Mouse (Mus musculus) layer of hippocampus, adult 11-12 months (tissue): Measurements from ENCODE around the gene Gucy2g.
A peak's percentile ranks its signal among the peaks of the same experiment; 100 is the strongest.

Experiments
- DNase-seq: peaks from one replicate; pipeline ENCODE4 v3.0.0; 2022; ENCODE audit warnings: low spot score

Gene Gucy2g

DNA sequence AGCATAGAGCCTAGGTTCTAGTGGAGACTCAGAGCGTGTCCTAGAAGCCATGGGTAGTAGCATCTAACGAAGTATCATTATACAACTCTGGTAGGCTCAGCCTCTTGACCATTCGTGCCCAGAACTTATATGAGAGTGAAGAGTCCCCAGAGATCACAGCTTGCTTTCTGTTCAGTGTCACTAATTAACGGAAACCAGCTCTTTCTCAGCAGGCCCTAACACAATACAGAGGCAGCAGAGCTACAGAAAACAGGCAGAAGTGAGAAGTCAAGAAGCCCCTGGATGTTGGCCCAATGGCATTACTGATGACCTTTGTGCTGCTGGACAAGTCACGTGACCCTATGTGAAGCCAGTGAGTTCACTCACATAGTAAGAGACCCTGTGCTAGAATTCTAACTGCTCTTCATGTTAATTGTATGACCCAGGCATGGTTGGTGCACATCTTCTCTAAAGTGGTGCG, at the start of gene Gucy2g:
Gene Gucy2g, minus strand, starts transcription at position 51 of the 460 bp plus-strand sequence.
- DNase-seq: no peak

DNA sequence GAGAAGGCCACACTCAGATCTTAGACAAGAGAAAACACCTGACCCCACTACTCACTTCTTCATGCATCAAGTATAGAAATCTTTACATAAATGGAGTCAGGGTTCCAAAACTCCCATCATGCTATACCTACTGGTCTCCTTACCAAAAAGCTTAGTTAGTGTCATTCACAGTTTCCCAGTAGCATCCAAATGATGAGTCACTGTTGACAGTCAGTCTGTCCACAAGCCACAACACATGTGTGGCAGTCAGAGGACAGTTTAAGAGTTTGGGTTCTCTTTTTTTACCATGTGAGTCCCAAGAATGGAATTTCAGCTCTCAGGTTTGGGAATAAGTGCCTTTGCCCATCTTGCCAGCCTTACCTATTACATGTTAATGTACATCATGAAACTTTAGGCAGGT, 47.9 kb upstream of the Gucy2g start:
- no peak for DNase-seq

DNA sequence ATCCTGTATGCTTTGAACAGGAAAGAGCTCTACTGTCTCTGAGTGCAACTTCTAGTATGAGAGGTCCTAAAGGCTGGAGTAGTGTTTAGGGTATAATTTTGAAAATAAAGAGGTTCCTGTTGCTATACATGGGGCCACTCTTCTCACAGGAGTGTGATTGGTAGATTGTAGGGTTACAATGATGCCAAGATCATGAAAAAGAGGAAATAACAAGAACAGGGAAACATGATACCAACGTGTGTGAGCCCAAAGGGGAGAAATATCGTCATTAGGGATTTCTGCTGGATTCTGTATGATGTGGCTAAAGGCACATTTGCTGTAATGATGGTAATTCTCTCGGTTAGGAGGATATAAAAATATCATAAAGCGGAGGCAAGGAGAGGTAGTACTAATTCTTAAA, 45.0 kb upstream of the Gucy2g start:
- DNase-seq: no peak

DNA sequence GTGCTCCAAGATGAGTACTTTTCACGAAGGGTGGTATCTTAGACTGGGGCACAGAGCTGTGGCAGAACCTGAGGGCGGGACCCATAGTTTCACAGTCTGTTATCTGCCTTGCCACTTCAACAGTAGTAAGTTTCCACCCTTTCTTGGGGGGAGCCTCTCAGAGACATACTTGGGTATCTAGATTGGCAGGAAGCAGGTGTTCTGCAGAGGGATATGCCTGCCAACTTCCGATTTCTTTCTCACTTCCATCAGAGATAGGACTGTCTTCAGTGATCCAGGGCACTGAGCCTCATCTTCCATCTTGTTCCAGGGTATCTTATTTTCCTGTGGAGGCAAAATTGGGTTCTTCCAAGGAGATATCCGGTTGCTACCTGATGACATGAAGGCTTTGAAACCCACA, 43.1 kb upstream of the Gucy2g start:
- DNase-seq: no peak

DNA sequence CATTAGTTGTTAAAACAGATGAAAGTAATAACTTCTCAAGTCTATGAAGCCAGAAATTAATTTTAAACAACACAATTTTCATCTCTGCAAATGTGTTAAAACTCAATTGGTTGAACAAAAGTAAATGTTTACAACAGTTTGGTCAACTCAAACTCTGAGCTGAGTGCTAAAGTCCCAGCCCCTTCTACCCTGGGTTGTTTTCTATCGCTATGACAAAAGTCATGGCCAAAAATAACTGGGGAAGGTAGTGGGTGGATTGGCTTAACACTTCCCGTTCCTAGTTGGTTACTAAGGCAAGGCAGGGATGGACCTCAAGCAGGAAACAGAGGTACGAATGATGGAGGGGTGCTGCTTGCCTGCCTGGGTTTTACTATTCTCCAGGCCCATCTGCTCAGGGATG, 35.7 kb upstream of the Gucy2g start:
- DNase-seq: no peak

DNA sequence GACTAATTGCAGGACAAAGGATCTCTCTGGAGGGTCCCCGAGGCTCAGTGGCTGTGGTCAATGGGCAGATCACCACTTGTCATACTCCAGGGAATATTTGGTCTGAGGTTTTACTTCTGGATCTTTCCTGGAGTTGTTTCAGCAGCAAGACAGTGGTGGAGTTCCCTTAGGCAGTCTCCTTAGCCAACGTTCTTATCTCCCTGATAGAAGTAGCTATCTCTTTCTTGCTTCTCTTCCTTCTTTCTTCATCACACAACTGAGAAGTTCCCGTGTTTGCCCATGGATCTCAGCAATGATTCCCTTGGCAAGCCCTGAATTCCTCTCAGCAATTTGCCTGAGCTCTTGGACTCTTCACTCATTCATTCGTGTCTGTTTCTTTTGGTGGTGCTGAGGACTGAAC, 35.1 kb upstream of the Gucy2g start:
- DNase-seq: no peak

DNA sequence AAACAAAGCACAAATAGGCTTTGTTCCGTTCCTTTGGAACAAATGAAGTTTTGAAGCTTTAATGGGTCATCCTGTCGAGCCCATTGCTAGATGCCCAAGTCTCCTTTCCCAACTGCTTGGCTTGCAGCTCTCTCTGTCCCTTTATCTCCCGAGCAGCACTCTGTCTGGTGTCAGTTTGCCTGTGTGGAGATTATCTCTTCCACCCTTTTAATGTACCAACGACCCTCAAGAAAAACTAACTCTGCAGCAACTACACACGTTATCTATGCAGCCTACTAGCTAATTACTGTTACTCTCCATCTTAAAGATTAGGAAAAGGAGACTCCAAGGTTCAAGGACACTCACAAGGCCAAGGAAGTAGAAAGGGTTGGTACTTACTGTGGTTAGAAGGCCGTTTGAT, 32.3 kb upstream of the Gucy2g start:
- no peak for DNase-seq

DNA sequence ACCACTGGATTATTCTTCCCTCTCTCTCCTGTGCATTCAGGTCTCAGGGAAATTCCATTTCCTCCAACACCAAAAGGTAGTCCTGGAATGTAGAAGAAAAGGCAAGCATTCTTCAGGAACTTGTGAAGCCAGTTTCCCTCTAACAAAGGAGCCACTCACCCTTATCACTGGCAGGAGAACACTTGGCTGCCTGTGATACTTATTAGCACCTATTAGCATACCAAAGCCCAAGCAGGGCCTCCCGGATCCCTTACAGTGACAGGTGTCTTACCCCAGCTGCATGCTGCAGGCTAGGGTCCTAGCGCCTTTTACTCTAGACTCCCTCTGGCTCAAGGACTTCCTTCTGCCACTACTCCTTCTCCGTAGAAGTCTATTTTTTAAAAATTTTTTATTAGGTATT, 30.4 kb upstream of the Gucy2g start:
- no peak for DNase-seq

DNA sequence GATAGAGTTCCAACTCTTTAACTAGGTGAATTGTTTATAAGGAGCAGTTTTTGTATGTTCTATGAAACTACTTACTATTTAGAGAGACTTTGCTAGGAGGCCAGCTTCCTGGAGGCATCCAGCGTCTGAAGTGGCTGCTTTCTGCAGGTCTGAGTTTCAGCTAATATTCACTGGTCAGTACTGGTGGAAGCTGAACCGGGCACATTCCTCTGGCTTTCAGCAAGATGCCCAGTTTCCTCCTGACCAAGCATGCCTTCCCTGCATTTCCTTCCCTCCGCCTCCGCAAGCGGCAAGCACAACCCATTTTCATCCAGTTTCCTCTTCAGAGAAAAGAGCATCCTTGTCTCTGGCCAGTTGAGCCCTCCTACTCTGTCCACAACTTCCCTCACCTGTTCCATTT, 28.0 kb upstream of the Gucy2g start:
- no peak for DNase-seq

DNA sequence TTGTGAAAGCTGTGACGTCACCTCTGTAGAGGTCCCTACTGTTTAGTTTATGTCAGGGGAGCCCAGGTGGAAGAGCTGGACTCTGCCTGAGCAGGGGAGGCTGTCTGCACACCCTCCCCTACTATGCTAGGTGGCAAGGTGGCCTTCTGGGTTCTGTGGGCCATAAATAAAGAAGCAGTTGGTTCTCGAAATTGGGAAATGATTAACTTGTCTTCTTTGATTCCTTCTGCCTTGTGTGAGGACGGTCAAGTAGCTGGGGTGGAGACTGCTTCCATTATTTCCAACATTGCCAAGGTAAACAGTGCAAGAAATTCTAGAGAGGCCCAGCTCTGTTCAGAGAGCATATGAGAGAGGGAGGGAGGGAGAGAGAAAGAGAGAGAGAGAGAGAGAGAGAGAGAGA, 27.1 kb upstream of the Gucy2g start:
- DNase-seq: no peak

DNA sequence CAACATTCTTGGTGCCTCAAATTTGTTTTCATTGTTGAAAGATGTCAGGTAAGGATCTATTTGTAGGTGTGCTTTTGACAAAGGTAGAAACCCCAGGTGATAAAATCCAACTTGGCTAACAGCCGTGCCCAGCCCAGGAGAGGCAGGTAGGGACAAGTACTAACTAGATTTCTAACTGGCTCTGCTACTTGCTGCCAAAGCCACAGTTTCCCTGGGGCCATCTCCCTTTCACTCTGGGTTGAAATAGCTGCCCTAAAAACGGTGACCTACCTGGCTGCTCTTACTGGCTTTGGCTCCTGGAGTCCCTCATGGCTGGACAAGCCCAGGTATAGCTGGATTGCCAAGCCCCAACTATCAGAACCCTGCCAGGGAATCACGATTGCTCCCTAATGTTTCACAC, 25.8 kb upstream of the Gucy2g start:
- DNase-seq: no peak

DNA sequence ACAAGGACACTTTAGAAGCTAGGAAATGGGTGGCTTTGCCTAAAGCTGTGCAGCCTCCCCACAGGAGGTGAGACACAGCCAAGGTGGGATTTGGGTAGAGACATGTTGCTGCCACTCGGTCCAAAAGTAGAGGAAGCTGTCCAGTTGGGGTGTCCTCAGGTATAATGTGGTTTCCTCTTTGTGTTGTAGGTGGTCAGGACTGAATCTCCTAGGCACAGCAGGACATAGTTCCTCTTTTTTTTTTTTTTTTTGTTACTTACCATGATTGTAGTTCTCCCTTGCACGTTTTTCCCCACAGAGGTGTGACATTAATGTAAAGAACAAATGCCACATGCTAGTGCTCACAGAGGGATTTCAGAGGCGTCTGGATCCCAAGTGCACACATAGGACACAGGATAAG, 24.2 kb upstream of the Gucy2g start:
- DNase-seq: no peak

DNA sequence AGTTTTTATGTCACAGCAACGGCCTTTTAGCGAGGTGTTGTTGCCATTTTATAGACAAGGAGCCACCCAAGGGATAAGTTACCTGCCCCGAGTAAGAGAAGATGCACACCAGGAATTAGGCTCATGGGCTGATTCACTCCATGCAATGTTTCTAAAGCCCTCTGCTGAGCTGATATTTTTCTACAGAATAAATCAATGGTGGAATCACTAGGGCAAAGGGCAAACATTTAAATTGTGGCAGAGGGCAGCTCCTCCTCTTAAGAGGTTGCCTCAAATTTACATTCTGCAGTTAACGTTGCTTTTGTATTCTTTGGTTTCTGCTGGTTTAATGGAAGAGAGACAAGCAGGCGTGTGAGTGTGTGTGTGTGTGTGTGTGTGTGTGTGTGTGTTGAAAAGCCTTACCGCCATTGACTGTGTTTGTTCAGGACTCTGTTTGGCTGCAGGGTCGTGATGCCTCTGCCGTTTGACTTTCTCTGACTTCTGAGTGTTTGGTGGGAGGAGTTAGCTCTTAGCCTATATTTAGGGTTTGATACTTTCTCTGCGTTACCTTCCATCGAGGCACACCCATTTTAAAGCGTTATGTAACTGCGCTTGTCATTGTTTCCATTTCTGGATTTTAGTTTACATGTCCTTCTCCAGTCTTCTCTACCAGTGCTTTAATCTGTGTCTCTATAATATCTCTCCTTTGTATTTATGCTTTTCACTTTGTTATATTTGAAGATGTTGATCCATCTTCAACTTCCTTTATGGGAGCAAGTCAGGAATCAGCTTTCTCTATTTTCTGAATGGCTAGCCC, 19.6 kb upstream of the Gucy2g start:
- DNase-seq: no peak

DNA sequence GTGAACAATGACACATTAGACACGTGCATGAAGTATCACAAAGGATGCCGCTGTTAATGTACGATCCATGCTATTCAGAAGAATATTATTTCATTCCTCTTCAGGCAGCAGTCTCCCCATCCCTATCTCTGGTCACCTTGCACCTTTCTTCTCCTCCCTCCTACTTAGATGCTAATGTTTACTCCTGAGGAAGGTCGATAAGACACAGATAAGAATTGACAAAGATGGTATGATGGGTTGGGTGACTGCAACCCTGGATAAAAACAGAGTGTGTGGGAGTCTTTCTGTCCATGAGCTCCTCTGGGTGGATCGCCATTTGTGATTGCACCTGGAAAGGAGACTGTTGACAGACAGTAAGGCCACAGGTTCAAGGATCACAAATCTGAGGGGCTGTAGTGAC, 17.5 kb upstream of the Gucy2g start:
- DNase-seq: no peak

DNA sequence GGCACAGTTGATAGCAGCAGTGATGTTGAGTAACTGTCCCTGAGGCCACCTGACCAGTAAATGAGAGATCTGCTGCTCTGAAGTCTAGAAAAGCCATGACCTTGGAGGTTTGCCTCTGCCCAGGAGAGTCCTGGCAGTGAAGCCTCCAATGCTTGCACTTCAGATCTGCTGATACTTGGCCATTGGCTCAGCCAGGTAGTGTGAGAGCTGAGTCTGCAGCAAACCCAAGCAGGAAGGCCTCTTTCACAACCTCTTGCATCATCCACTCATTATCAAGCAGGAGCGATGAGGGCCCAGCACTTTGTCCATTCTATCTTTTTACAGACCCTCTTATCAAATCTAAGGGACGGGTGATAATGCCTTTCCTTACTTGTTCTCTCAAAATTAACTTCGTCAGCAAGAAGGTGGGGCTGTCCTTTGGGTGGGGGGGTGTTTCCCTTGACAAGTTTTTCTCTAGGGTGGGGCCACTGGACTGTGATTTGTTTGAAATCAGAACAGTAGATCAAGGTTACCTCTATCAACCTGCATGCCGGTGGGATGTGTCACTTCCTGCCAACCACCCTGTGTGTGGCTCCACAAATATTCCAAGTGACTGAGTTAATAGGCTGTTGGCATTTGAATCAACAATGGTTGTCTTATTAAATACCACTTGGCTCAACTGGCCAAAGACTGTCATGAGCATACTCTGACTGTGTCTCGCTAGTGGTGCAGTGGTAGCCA, 16.8 kb upstream of the Gucy2g start:
- no peak for DNase-seq

DNA sequence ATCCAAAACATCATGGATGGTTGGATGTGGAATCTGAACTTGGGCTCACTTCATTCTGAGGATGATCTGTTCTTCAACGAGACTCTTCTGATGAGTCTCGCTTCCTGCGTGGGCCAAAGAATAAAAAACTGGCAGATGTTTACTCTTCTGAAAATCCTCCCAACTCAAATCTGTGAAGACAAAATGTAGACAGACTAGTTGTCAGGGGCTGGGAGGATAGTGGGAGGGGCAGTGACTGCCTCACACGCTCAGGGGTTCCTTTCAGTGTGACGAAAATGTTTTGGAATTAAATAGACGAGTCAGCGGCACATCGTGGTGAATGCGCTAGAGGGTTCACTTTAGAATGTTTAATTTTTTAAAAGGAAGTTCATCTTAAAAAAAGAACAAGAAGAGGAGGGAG, 15.1 kb upstream of the Gucy2g start:
- DNase-seq: no peak

DNA sequence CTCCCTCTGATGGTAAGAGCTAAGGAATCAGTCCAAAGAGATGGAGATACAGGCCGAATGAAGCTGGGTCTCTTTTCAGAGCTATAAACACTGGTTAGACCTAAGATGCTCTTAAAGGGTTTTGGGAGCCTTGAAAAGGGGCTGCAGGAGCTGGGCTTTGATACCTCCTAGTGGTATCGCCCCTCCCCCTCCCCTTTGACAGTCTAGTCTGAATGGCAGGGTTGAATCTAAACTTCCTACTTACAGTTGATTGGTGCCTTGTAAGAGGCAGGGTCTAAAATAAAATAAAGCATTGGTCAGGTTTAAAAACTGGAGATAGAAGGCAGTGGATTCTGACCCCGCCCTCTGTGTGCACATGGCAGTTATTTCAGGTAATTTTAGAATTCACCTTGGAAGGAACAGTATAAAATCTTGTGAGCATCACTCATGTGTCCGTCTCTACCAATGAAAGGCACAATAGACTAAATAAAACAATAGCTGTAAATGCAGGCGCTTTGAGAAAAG, 13.5 kb upstream of the Gucy2g start:
- DNase-seq: peak; percentile 41

DNA sequence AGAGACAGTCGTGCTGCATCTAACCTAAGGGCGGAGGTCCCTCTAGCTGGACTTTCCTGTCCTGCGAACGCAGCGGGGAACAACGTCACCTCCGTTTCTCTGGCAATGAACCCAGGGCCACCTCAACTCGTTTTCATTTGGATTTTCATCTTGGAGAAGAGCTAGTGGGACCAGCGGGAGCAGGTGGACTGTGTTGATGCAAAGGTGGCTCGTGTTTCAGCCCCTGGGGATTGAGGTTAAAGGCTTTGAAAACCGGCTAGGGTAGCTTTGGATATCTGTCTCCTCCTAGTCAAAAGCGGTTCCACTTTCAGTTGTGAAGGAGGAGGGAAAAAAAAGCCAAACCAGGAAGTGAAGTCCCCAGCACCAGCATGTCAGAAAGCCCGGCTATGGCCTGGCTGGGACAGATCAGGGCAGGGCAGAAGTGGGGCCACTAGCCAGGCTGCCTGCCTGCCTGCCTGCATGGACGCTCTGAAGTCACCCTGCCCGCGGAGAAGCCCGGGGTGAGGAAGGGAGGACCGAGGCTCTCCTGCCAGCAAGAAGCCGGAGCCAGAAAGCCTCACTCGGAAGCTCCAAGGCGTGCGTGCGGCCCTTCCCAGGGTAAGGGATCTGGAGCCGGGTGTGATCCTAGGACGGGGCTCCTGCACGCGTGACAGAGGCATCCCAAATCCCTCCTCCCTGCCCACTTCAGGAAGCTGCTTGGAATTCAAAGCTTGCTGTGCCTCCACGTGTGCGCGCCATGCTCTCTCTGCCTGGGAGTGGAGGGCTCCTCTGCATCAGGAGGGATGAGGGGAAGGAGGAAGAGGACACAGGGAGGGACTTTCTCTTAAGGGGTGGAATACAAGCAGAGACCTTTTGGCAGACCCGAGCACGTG, 12.8 kb upstream of the Gucy2g start:
- DNase-seq: peak; percentile 48

DNA sequence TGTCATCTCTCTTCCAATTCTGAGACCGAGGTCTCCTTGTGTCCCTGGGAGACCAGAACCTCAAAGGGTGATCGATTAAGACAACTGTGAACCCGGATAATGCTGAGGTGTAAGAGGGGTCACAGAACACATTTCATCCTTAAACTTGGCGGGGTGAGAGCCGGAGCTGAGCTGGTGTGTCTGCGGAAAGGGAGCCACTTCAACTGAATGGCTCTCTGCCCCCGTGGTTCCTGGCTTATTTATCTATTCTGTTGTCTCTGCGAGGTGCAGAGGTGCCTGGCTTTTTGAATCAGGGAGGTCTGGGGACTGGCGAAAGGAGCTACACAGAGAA, 12.2 kb upstream of the Gucy2g start:
- DNase-seq: no peak

DNA sequence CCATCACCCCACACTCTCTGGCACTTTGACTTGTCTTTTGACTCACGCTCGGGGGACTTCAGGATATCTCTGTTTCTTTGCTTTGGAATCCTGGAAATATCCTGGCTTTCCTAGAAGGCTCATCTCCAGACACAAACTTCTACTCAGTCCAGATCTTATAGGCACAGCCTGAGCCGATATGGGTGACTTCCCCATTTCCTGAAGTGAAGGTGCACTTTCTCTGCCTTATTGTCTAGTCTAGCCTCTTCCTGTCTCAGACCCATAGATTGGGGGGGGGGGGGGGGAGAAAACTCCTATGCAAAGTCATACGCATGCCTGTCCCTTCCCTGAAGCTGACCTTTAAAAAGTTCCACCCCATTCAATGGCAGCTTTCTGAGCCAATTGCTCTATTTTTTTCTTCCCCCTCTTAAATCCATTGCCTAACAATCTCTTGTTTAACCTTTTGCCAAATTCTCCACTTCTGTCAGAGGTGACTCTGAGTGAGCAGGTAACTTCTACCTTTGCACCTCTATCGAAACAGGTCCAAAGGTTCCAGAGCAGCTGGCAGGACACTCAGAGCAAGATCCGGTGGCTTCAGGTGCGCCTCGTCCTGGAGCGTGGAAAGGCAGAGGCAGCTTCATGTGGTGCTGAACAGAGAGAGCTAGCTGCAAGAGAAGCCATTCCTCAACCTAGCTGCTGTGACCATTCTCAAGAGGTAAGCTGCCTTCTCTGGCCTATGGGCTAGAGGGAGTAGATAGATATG, 10.5 kb upstream of the Gucy2g start, which contains the start of gene Acsl5:
Gene Acsl5, plus strand, starts transcription at position 556 of the 742 bp plus-strand sequence.
- DNase-seq: no peak

DNA sequence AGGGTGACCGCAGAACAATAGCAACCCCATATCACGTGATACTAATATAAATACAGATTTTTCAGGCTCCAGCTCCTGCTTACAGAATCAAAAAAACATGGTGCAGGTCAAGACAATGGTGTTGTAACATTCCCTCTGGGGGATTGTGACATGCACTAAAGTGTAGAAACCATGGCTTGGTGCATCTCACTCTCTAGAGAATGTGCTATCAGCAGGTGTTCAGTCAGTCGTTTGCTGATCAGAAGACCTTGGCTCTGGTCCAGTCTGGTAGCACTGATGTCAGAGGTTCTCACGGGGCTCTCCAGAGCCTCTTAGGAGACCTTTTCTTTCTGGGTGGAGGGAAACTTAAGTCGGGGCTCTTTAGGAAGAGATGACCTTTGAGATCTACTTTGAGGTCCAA, 9.4 kb upstream of the Gucy2g start:
- DNase-seq: no peak

DNA sequence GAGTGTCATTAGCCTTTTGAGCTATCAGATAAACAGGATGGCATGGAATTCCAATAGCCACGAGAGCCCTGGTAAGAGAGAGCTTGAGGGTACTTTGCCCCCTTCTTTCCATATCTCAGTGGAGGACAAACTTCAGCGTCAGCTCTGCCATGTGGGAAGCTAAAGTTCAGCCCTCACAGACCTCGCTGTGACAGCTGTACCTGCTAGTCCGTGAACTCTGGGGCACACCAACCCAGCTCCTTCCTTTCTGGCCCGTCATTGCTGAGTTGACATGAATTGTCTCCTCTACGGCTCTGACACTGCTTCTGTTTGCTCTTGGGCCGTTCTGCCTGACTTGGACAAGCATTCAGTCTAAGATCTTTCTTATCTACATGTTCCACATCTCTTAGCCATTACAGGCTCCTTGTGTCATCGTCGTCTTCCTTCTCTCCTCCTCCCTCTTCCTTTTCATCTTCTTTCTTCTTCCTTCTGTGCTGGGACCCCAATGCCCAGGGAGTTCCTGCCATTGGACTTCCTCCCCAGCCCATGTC, 7.0 kb upstream of the Gucy2g start:
- DNase-seq: no peak
